Mouse (Mus musculus): ENCODE measurements around the gene Cd59b.
"Not testable (repeated sequence)": the region's sequence is repeated elsewhere in the genome, so short reads cannot be mapped to it uniquely, and the experiment has no call there.

Gene Cd59b

DNA sequence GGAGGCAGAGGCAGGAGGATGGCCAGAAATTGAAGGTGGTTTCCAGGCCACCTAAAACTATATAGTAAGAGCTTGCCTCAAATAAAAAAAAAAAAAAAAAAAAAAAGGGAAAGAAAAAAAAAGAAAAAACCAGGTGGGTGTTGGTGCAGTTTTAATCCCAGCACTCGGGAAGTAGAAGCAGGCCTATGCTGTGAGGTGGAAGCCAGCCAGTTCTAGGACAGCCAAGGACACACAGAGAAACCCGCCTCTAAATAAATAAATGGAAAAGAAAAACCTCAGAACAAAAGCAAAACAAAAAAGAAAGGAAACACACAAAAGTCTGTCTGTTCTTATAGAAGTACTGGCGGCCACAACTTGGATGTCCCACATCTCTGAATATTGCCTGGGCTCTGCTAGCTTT, 45.2 kb downstream of the Cd59b start:
- DNase-seq (ENCODE audit: low read depth in 2 of 2, low spot score in 2 of 2), result no peak

DNA sequence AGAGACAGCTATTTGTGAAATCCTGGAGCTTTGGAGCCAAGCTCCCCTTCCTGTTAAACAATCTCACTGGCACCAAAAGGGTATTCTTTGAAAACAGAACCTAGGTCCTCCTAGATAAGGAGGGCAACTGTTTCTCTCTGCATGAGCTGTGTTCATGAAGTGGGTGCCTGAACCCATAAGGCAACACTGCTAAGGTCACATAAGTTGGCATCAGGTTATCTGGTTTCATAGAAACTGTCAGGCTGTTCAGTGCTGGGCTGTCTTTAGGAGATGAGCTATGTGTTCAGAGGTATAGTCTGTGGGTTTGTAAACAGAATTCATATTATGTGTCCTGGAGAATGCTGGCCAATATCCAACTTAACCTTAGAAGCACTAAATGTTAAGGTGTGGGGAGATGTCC, 47.5 kb downstream of the Cd59b start:
- DNase-seq (ENCODE audit: low read depth in 2 of 2, low spot score in 2 of 2), result not testable (repeated sequence)

DNA sequence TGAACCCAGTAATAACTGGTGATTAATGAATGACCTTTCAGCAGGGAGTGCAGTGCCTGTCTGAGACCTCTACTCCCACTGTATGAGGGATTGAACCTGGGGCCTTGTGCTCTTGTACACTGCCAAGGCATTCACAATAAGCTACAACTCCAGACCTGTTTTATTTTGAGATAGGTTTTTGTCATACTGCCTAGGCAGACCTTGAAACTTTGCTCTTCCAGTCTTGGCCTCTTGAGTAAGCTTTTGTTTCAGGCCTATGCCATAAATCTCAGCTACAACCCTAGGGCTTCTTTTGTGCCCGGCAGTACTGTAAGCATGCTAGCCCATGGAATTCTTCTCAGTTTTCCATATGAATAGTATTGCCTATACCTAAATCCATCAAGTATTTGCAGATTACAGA, 49.4 kb downstream of the Cd59b start:
- DNase-seq (ENCODE audit: low read depth in 2 of 2, low spot score in 2 of 2), result no peak

DNA sequence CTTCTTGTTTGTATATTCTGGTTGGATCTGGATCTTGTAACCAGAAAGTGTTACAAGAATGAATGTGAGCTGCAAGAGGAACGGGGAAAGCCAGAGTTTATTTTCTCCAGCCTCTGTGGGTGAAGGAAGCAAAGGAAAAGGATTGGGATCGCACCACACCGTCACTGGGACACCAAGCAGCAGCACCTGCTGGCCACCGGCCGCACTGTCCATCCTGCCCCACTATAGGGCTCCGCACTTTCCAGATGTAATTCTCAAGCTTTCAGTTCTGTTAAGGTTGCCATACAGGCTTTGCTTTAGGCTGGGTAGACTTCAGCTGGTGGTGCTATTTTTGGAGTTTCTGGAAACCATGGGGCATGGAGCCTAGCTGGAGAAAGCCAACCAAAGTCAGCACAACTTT, 50.7 kb downstream of the Cd59b start:
- no peak for DNase-seq (ENCODE audit: low read depth in 2 of 2, low spot score in 2 of 2)

DNA sequence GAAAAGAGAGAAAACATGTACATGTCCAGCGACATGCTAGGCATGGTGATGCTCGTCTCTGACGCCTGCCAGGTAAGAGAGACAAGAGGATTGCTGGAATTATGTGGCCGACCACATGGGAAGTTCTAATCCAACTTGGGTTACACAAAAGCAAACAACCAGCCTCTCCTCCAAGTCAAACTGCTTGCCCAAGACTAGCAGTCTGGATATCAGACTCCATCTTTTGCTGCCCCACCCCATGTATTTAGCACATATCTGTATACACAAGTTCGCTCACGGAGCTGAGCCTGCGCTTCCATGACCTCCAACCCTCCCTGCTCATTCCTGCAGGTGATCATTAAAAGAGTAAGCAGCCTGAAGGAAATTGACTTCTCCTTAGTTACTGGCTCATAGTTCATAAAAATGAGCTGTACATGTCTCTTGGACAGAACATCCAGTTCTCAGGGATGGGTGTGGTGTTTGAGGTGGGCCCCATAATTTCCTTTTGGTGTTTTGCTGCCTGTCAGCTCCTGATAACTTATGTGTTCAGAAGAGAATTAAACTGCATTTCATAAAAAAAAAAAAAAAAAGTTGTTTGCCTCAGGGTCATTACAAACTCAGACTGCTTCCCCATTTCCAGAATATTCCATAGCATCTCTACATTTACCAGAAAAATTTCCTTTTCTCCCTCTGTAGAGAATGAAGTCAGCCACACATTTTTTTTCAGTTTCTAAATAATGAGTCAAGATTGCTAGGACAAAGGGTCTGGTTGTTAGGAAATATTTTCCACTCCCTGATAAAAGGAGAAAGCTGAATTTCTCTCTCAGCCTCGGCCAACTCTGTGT, 52.2 kb downstream of the Cd59b start:
- DNase-seq (ENCODE audit: low read depth in 2 of 2, low spot score in 2 of 2), result no peak

DNA sequence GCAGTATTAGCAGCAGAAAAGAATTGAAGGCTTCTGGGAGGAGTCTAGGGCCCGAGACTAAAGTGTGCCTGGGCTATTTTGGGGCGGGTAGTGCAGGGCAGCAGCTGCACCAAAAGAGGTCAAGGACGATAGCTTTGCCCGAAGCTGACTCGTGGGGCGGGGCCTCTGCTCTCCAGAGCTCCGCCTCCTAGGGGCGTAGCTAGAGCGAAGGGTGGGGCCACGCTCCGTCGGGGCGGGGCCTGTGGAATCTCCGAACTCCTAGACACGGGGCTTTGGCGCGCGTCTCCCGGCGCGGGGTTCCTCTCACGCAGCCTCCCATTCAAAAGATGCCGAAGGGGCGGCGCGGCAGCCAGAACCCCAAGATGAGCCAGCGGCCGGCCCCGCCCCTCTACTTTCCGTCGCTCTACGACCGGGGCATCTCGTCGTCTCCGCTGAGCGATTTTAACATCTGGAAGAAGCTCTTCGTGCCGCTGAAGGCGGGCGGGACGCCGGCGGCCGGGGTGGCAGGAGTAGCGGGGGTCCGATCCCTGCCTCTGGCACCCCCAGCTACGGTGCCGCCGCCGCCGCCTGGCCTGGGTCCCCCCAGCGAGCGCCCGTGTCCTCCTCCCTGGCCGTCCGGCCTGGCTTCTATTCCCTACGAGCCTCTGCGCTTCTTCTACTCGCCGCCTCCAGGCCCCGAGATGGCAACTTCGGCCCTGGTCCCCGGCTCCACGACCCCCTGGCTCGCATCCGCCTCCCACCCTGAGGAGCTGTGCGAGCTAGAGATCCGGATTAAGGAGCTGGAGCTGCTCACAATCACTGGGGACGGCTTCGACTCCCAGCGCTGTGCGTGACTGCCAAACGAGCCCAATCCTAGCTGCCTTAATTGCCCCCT, 53.1 kb downstream of the Cd59b start, which contains the start of gene A930018P22Rik:
Gene A930018P22Rik (plus strand): TSS at position 265 of the 874 bp plus-strand sequence.
- DNase-seq (ENCODE audit: low read depth in 2 of 2, low spot score in 2 of 2), result peak; percentile 71 to 79

DNA sequence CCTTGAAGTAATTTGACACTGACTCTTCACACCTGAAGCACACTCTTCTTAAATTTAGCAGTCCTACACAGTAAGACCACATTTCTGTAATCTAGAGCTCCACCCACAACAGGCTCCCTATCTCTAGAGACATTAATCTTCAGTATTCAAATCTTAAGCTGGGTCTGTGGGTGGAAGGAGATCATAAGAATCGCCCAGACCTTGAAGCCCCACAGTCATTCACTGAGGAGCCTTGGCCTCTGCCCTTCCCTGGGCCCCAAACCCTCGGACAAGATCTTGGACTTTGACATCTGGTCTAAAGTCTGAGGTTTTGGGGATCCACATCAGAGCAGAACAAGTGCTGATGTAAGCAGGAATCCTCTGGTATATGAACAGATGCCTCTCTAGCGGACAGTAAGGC, 53.9 kb downstream of the Cd59b start:
- no peak for DNase-seq (ENCODE audit: low read depth in 2 of 2, low spot score in 2 of 2)

DNA sequence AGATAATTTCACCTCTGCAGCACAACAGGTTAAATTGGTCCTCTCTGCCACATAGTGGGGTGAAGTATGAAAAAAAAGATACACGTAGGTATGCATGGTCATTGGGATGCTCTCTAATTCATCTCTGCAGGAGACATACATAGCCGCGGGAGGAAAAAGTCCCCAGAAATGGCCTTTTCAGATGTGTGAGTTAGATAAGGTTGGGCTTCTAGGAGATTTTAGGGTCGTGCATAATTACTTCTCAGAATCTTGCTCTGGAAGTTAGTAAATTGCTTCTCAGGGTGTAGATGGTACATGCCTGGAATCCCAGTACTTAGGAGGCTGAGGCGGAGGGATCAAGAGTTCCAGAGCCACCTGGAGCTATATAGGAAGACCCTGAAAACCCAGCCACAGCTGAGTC, 54.4 kb downstream of the Cd59b start:
- DNase-seq (ENCODE audit: low read depth in 2 of 2, low spot score in 2 of 2), result no peak

DNA sequence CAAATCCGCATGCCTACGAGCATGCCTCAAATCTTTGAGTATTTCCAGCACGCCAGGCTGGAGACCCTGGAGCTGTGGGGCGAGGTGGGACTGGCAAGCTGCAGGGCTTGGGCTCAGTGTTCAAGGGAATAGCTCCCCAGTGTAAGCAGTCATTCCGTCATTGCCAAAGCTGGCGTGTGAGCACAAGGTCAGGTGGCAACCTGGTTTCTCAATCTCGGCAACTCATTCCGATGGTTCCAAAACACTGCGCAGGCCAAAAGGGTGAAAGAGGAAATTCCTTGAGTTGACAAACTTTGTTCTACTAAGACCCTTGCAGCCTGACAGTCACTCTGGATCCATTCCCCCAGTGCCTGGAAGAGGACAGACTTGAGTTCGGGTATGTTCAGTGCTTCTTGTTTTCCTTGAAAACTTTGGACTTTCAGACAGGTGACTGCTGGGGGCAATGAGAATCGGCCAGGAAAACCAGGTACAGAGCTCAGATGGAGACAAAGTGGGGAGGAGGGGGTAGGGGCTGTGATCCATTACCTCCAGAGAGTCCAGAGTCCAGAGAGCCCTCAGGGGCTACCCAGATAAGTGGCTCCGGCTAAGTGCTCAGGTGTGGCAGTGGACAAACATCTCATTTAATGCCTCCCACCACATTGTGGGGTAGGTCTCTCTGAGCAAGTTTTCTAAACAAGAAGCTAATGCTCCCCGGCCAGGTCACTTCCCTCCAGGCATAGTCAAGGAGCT, 59.3 kb downstream of the Cd59b start:
- DNase-seq (ENCODE audit: low read depth in 2 of 2, low spot score in 2 of 2), result no peak

DNA sequence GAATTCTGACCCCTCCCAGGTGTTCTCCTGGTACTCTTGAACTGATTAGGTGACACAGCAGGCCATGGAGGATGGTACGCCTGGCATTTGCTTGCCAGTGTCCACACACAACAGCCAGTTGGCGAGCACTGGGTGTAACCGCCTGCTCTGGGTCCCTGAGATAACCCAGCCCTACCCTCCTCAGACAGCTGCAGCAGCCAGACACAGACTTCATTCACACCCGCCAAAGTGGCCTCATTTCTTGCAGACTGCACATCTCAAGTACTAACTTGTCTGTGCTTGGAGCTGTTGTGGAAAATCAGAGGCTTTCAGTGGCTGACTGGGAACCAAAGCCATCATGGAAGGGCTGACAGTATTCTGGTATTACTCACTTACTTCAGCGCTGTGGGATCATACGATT, 60.5 kb downstream of the Cd59b start:
- no peak for DNase-seq (ENCODE audit: low read depth in 2 of 2, low spot score in 2 of 2)

DNA sequence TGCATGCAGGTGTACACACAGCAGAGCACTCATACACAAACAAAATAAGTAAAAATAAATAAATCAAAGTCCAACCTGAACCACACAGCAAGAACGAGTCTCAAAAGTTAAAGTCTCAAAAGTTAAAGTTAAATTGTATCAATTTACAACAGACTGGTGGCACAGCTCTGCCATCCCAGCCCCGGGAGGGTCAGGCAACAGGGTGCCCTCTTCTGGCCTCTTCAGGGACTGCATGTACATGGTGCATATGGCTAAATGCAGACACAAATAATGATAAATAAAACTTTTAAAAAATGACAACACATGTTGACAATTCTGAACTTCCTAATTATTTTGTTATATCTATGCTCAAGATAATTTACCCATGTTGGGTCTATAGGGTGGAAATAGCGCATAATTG, 61.3 kb downstream of the Cd59b start:
- peak in 1 of 2 experiments; percentile 41 for DNase-seq (ENCODE audit: low read depth in 2 of 2, low spot score in 2 of 2)

DNA sequence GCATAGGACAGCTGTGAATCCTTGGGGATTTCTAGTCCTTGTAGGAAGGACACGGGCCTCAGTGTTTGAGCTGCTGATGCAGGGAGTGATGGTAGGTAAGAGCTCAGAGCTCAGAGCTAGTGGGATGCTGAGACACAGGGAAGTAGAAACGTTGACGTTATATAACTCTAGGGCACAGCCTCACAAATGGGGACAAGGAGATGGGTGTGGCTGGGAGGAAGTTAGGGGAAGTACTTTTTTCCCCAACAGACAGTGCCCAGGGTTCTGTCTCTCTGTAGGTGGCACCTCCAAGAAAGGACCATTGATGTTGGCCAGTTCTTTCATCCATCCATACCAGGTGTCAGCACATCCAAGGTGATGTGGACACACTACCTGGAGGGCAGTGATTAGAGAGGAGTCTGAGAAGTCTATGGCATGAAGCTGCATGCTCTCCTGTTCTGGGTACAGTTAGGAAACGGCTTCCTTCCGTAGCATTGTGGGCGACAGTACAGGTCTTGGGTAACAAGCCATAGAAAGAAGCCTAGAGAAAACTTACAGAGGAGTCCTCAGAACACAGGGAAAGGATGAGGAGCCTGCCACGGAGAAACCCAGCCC, 62.7 kb downstream of the Cd59b start:
- no peak for DNase-seq (ENCODE audit: low read depth in 2 of 2, low spot score in 2 of 2)

DNA sequence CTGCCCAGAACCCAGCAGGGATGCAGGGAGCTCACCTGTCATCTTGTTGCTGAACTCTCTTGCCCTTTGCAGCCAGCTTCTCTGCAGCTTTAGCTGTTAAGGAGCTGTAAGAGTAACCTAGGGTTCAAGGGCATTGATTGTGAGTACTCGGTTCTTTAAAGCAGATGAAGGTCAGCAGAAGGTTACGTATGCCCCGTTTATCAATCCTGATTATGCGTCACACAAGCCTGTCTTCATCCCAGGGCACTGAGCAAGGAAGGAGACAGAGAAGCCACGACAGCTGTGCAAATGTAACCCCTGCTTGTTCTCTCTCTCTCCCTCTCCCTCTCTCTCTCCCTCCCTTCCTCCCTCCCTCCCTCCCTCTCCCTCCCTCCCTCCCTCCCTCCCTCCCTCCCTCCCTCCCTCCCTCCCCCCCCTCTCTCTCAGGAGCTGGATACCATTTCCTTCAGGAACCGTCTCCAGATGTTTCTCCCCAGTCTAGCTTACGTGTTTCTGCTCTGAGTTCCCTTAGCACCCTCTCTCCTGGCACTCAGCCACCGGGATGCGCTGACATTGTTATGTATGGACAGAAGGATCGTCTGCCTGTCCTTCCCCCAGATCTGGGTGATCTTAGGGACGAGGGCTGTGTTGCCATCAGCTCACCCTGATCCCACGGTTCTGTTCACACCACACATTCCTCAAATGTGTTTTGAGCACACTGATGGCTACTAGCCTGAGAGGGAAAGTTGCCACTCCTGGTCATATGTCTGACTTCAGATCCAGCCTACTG, 63.6 kb downstream of the Cd59b start:
- no peak for DNase-seq (ENCODE audit: low read depth in 2 of 2, low spot score in 2 of 2)

DNA sequence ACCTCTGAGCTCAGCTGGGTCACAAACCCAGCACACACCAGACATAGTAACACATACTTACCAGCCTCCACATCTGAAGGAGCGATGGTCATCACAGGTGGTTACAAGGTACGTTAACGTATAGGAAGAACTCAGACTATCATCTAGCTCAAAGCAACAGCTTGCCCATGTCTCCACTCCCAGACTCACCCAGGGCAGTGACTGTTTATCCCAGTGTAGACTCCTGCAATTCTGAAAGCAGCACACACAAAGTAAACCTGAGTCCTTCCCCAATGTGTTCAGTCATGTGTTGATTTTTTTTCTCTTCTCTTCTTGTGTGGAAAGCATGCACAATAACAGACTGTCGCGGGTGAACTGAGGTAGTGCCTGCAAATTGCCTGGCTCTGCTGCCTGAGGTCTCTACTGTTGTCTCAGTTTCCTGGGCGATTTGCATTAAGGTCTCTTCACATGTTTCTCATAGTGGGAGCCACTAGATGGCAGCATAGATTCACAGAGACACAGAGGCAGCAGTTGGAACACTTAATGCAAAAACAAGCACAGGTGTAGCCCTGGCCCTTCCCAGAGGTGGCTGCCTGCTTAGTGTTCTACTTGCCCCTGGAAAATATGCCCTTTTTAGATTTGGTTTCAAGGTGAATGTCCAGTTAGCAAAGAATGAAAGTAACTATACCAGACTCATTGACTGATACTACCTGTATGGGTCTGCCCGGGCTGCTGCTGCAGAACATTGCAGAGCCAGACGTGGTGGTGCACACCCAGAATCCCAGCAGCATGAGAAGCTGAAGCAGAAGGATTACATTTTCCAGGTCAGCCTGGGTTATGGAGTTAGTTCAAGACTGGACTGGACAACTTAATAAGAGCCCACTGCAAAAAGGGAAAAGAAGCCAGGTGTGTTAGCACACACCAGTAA, 64.8 kb downstream of the Cd59b start:
- DNase-seq (ENCODE audit: low read depth in 2 of 2, low spot score in 2 of 2), result peak; percentile 68 to 71

DNA sequence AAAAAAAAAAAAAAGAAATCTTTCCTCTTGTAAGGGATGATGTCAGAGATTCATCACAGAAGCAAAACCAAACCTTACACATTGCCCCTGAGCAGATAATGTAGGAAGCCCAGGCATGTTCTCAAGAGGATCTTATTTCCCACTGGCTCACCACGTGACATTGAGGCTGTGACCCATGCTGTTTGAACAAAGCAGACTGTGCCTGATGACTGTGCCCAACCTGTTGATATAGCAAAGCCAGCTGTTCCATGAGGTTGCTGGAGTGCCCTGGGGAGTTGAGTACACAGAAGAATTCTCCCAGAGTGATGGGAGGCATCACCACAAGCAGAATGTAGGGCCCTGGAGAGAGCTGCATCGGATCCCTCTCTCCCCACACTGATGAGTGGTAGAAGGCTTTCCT, 66.3 kb downstream of the Cd59b start:
- DNase-seq (ENCODE audit: low read depth in 2 of 2, low spot score in 2 of 2), result no peak

All from CD8-positive naive resting alpha-beta T cell, adult 2 months (primary cell).